Mouse (Mus musculus) Muller cell, postnatal 12 days (primary cell): ENCODE measurements around the gene Hmox2.
A peak's percentile ranks its signal among the peaks of the same experiment; 100 is the strongest.

Experiments used
- DNase-seq: peaks from one replicate; pipeline ENCODE4 v3.0.0-alpha.2; 2015; ENCODE audit errors: inconsistent ontology term

The Hmox2 gene

GRCm38 (mm10) chr16:4725266-4725665 is 895 bp upstream of the Hmox2 start:
- DNase-seq: no peak

GRCm38 (mm10) chr16:4726528-4727128 is 467 bp downstream of the Hmox2 start:
- no peak for DNase-seq

DNA sequence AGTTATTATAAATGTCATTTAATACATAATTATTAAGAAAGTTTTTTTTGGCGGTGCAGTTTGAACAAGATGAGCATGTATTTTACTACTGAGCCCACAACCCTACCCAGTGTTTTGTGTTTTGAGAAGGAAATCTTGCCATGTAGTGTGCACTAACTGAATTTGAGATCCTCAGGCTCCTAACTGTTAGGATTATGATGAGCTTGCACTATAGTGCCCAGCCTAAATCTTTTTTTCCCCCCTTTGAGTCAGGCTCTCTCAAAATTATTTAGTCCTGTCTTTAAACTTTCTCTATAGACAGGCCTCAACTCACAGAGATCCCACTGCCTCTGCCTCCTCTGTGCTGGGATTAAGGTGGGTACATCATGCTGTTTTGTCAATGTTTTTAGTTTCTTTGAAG is 1.4 kb downstream of the Hmox2 start:
- no peak for DNase-seq

DNA sequence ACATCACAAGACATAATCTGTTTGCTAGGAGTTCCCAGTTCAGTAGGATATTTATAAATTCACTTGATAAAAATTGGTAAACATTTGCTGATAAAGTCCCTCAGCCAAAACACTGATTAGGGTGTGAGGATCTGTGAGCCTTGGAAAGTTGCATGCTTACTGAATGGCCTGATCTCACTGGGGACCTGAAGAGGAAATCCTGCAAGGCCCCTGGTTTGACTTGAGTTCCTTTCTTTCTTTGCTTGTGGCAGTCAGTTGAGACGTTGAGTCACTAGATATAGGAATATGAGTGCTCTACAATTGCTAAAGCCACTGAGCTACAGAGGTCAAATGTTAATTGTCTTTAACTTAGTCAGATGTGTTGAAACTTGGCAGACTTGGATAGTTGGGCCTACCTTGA is 1.8 kb downstream of the Hmox2 start:
- no peak for DNase-seq

GRCm38 (mm10) chr16:4730776-4731358 is 4.7 kb downstream of the Hmox2 start:
- peak; percentile 57 for DNase-seq

- no peak for DNase-seq
Observed at GRCm38 (mm10) chr16:4736262-4736661, 10.1 kb downstream of the Hmox2 start.

DNA sequence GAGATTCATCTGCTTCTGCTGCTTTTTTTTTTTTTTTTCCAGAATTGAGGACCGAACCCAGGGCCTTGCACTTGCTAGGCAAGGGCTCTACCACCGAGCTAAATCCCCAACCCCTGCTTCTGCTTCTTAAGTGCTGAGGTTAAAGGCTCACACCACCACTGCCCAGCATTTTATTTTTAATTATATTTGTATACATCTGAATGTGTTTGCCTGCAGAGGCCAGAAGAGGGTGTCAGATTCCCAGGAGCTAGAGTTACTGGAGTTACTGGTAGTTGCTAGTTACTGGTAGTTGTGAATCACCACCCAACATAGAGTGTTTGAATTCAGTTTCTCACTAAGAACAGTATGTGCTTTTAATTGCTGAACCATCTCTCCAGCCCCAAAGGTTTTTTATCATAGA is 13.8 kb downstream of the Hmox2 start:
- DNase-seq: no peak

GRCm38 (mm10) chr16:4742186-4742585 is 16.0 kb downstream of the Hmox2 start:
- DNase-seq: no peak

DNA sequence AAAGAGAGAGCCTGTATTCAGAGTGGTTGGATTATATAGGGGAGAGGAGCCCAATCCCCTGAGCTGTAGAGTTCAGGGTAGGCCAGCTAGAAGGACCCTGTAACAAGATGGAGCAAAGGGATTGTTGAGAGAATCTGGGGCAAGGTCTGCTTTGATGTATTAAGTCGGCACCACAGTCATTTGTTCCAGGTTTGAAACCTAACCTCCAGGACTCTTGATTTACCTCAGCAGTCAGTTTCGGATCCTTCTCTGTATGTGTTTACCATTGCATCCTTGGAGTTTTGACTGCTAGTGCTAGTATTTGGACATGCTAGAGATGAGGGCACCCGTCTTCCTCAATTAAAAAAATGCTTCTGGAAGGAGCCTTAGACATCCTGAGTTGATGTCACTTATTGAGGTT is 26.0 kb downstream of the Hmox2 start:
- DNase-seq: no peak

GRCm38 (mm10) chr16:4754045-4754444 is 27.9 kb downstream of the Hmox2 start:
- no peak for DNase-seq

GRCm38 (mm10) chr16:4756660-4757335 is 30.6 kb downstream of the Hmox2 start:
- peak; percentile 17 for DNase-seq

GRCm38 (mm10) chr16:4762437-4762836 is 36.3 kb downstream of the Hmox2 start:
- DNase-seq: no peak

GRCm38 (mm10) chr16:4763276-4763675 is 37.1 kb downstream of the Hmox2 start:
- peak; percentile 34 for DNase-seq

DNA sequence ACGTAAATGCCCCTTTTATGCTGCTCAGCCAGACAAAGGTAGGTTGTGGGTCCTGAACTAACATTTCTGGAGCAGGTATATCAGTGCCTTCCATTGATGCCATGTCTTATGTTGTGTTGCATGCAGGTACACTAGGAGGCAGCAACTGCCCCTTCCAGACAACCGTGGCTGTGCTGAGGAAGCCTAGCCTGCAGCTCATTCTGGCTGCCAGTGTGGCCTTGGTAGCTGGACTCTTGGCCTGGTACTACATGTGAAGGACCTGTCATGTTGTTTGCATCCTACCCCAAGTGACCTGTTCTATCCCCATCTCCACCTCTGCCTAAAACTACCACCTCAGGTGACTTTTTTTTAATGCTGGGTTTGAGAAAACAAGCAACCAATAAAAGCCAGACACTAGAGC is 39.7 kb downstream of the Hmox2 start:
- no peak for DNase-seq

DNA sequence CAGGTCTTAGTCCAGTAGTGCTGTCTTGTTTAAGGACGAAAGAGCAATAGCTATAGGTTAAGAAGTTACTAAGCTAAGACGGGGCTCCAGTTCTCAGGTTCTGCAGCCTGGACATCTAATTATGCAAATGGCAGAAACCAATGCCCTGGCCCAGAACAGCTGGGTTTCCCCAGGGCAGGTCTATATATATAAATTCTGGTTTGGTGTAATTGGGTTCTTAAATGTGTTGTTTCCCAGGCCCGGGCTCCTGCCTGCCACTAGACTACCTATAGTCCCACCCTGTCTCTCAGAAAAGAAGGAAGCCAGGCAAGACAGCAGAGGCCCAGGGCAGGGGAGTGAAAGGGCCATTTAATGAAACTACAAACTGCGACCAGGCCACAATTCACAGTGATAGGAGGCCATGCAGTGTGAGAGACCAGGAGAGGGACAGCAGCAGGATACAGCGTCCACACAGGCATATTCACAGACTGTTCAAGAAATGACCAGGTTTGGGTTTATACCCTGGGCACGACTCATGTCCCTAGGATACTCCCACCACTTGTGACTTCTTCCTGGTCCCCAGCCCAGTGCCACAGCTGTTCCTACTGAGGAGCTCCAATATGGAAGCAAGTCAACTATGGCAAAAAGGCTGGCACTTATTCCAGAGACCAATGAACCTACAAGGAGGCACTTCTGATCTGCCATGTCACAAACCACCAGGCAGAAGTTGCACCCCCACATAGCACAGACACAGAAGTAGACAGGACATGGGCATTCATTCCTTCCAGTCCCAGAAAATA is 41.0 kb downstream of the Hmox2 start:
- no peak for DNase-seq

DNA sequence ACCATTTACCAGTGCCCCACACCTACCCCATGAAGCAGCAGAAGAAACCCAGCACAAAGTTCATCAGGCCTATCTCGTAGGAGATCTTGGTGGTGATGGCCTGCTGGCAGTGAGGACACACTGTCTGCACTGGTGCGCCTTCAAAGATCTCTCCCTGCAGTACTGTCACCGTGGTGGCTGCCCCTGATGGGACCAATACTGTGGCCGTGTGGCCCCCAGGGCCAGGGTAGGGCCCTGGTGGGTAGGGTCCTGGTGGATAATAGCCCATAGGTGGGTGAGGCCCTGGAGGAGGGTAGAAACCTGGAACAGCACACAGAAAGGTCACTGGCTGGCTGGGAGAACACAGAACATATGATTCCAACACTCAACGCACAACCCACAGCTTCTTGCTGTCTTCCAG is 42.6 kb downstream of the Hmox2 start:
- no peak for DNase-seq

DNA sequence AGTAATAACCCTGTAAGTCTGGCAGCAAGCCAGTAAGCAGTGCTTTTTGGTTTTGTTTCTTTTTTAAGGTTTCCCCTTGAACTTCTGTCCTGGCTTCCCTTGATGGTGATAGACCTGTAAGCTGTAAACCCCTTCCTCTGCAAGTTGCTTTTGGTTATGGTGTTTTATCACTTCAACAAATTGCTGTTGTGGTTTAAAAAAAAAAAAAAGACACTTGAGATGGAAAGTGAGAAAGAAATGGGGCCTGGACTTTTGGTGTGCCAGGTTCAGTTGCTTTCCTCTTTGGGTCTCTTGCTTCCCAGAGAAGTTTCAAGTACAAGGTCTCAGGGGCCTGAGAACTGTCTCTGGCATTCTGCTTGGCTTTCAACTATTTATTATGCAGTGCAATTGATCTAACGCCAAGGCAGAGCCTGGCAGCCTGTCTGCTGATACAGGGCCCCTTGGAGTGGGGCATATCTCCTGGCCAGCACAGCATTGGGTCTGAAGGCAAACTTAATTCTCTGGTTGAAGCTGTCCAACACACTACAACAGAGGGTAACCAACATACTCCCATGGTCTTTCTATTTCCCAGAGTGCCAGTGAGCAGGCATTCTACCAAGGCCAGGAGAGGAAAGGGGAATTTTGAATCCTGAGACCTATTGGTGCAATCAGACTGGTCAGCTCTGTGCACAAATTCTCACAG is 47.3 kb downstream of the Hmox2 start:
- DNase-seq: no peak

GRCm38 (mm10) chr16:4777171-4777904 is 51.2 kb downstream of the Hmox2 start:
- DNase-seq: peak; percentile 44

DNA sequence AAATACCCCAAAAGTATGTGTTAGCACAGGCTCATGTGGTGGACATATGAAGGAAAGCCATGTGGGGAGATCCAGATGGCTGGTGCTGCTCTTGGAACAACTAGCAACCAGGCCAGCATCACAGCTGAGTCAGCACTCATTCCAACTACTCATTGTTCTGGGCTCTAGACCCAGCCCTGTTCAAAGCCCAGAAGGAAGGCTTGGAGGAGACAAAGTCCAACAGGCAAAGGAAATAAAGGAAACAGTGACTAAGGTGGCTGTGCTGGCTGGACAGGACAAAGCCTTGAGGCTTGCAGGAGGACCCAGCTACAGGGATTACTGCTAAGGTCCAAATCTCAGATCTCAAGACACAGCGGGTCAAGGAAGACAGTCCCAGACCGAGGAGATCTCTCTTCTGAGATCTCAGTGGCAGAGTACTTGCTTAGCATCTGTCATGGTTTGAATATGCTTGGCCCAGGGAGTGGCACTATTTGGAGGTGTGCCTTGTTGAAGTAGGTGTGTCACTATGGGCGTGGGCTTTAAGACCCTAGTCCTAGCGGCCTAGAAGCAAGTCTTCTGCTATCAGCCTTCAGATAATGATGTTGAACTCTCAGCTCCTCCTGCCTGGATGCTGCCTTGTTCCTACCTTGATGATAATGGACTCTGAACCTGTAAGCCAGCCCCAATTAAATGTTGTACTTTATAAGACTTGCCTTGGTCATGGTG is 51.9 kb downstream of the Hmox2 start:
- DNase-seq: no peak

- DNase-seq: no peak
Observed at GRCm38 (mm10) chr16:4778940-4779339, 52.8 kb downstream of the Hmox2 start.
